Mouse (Mus musculus) intestine, postnatal 0 days (tissue): Measurements from ENCODE around the gene Ccnl2. TPM values are rescaled to one million over a fixed set of nuclear protein-coding genes. Genes with fewer than 3 reads are reported as not detected.

Source experiments
- ATAC-seq: fragments of 200-750 bp; cut with Nextera tagmentation; 2 replicates; pipeline ENCODE4 v1.8.0; 2017; ENCODE audit warnings: mild to moderate bottlenecking, moderate TSS enrichment, moderate library complexity
- H3K27ac ChIP-seq: fragments of 300-500 bp; sonication (generic); 2 replicates; pipeline ENCODE4 v1.5.1; 2014; ENCODE audit warnings: mild to moderate bottlenecking, low read depth, low read length, moderate library complexity
- H3K27me3 ChIP-seq: fragments of 300-500 bp; sonication (generic); replicated peaks from 2 replicates; pipeline ENCODE4 v1.6.1; 2014; ENCODE audit warnings: low read length, mixed read lengths; ENCODE audit not compliant: control insufficient read depth, insufficient read depth
- H3K36me3 ChIP-seq: fragments of 300-500 bp; sonication (generic); 2 replicates; pipeline ENCODE4 v1.6.1; 2014; ENCODE audit warnings: mild to moderate bottlenecking, moderate library complexity; ENCODE audit not compliant: control insufficient read depth, insufficient read depth
- H3K4me1 ChIP-seq: fragments of 300-500 bp; sonication (generic); replicated peaks from 2 replicates; pipeline ENCODE4 v1.6.1; 2014; ENCODE audit warnings: antibody characterized with exemption, low read length, mixed read lengths; ENCODE audit not compliant: control insufficient read depth, insufficient read depth
- H3K4me2 ChIP-seq: fragments of 300-500 bp; sonication (generic); replicated peaks from 2 replicates; pipeline ENCODE4 v1.6.1; 2014; ENCODE audit warnings: low read depth, mild to moderate bottlenecking, moderate library complexity
- H3K4me3 ChIP-seq: fragments of 300-500 bp; sonication (generic); 2 replicates; pipeline ENCODE4 v1.5.1; 2014; ENCODE audit warnings: low read depth, low read length
- H3K9ac ChIP-seq: fragments of 300-500 bp; sonication (generic); 2 replicates; pipeline ENCODE4 v1.6.1; 2014; ENCODE audit warnings: mild to moderate bottlenecking, low read depth, low read length
- H3K9me3 ChIP-seq: fragments of 300-500 bp; sonication (generic); 2 replicates; pipeline ENCODE4 v1.6.1; 2016; ENCODE audit warnings: mixed run types; ENCODE audit not compliant: control insufficient read depth
- CTCF ChIP-seq: sonication (generic); IDR thresholded peaks from 2 replicates; pipeline ENCODE4 v1.5.1; 2016; ENCODE audit warnings: low read depth, mild to moderate bottlenecking, control low read depth, antibody characterized with exemption, moderate library complexity
- WGBS: fragments of 180-500 bp; shearing (Covaris S2); extraction: QIAGEN DNeasy Blood & Tissue Kit; methylation state at CpG from one replicate; pipeline ENCODE4 v1.1.7; 2014; 5-methylcytosine and 5-hydroxymethylcytosine counted together
- polyA plus RNA-seq: library from polyadenylated mRNA; unstranded; fragments of >200 nt; fragmentation: Nextera tagmentation; extraction: Ambion mirVana; gene quantifications from 2 replicates; pipeline ENCODE4 v1.2.1, GENCODE M21; 2015

The Ccnl2 gene
- 54.7 and 65.1 TPM in 2 replicates for polyA plus RNA-seq

GRCm38 (mm10) chr4:155811929-155812664, at the start of gene Ccnl2:
TSS of gene Ccnl2 (plus strand) at chr4:155812489.
- Histone ChIP-seq H3K27me3 (no peaks in the 10 kb centered on the region), H3K27ac (peak within 1 kb of the TSS; percentile 94), H3K4me2 (peak within 1 kb of the TSS; percentile 72), H3K4me3 (peak within 1 kb of the TSS; percentile 100), H3K36me3 (peaks cover 58% of the 10 kb centered on the region), H3K4me1 (no peaks in the 10 kb centered on the region), H3K9ac (peak within 1 kb of the TSS; percentile 99), H3K9me3 (no peaks in the 10 kb centered on the region)
- no peak for TF ChIP-seq CTCF
- WGBS: under 1% methylated on average over 55 of the region's 60 CpGs
- peak; percentile 98 for ATAC-seq

- peak overlapping the region; percentile 68; the same call in 1 of the 2 replicates for H3K9ac ChIP-seq
- no peaks in the 10 kb centered on the region for H3K9me3 ChIP-seq
- no peaks in the 10 kb centered on the region for H3K27me3 ChIP-seq
- H3K4me1 ChIP-seq: 0 out of 2 replicates have a peak, but pooled peaks cover 6% of the 10 kb centered on the region
- 64% methylated on average over 5 of the region's 5 CpGs for WGBS
- H3K36me3 ChIP-seq: no peaks in the 10 kb centered on the region; the same call in 1 of the 2 replicates
- no peak for ATAC-seq
- peak overlapping the region; percentile 56; the same call in 1 of the 2 replicates for H3K4me3 ChIP-seq
- H3K4me2 ChIP-seq: peak overlapping the region; percentile 92; the same call in 1 of the 2 replicates
- H3K27ac ChIP-seq: no peak overlapping the region
- no peak for TF ChIP-seq CTCF
Observed at GRCm38 (mm10) chr4:155769496-155769879, 42.8 kb upstream of the Ccnl2 start.

DNA sequence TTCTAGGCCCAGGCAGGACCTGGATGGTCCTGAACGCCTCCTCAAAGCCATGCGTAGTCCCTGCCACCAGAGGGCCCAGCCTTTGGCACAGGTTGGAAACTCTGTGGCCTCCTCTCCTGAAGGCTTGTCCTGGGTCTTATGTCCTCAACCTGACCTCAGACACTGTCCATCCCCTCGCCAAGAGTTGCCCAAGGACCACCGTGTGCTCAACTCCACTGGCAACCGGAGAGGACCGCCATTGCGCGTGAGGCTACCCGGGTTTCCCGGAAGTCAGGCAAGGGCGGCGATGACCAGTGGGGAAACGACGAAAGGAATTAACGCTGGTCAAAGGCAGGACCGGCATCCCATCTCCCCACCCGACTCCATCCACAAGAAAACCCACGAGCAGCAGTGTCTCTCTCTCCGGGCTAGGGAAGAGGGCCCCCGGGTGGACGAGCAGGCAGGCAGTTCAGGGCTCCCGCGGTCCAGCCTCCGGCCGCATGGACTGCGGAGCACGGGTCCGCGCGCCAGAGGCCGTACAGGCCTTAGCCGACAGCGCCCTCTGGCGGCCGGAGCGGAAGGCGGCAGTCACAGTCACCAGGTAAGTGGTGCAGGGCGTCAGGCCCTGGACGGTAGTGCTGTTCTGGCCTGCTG, 42.3 kb upstream of the Ccnl2 start:
- no peaks in the 10 kb centered on the region for H3K27me3 ChIP-seq
- peak overlapping the region; percentile 68 for H3K9ac ChIP-seq
- peak overlapping the region; percentile 77; the same call in 1 of the 2 replicates for H3K27ac ChIP-seq
- H3K4me1 ChIP-seq: 0 out of 2 replicates have a peak, but pooled peaks cover 6% of the 10 kb centered on the region
- peak overlapping the region; percentile 56 for H3K4me3 ChIP-seq
- peak; percentile 99 for TF ChIP-seq CTCF
- peak; percentile 89 for ATAC-seq
- H3K9me3 ChIP-seq: no peaks in the 10 kb centered on the region
- peak overlapping the region; percentile 92 for H3K4me2 ChIP-seq
- under 1% methylated on average over 39 of the region's 39 CpGs for WGBS
- H3K36me3 ChIP-seq: no peaks in the 10 kb centered on the region; the same call in 1 of the 2 replicates

GRCm38 (mm10) chr4:155770626-155771025, 41.7 kb upstream of the Ccnl2 start:
- no peak; the same call in none of the 2 replicates for ATAC-seq
- Histone ChIP-seq H3K4me2 (peak overlapping the region; percentile 92), H3K9me3 (no peaks in the 10 kb centered on the region), H3K4me3 (peak overlapping the region; percentile 56), H3K36me3 (no peaks in the 10 kb centered on the region; the same call in 1 of the 2 replicates), H3K27ac (no peak overlapping the region), H3K27me3 (no peaks in the 10 kb centered on the region), H3K9ac (peak overlapping the region; percentile 68; the same call in 1 of the 2 replicates), H3K4me1 (0 out of 2 replicates have a peak, but pooled peaks cover 6% of the 10 kb centered on the region)
- no peak for TF ChIP-seq CTCF
- 47% methylated on average over 24 of the region's 24 CpGs for WGBS

DNA sequence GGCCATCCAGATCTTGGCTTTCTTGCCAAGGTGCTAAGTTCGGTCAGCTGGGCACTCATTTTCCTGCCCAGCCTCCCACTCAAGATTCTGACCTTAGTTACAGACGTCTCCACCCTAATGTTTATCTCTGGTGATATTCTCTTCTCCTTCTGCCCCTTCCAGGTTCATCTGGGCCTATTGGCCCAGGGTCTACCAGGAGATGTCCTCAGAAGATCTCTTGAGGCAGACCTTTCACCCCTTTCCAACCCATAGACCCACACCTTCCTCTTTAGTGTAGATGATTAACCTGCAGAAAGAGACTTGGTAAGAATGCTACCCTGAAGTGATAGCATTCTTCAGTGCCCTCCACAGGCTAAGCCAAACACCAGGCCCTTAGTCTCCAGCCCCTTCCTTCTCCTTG, 40.6 kb upstream of the Ccnl2 start:
- Histone ChIP-seq H3K4me1 (0 out of 2 replicates have a peak, but pooled peaks cover 6% of the 10 kb centered on the region), H3K27me3 (no peaks in the 10 kb centered on the region), H3K9ac (no peak overlapping the region), H3K9me3 (no peaks in the 10 kb centered on the region), H3K36me3 (no peaks in the 10 kb centered on the region; the same call in 1 of the 2 replicates), H3K27ac (no peak overlapping the region), H3K4me2 (no peak overlapping the region), H3K4me3 (no peak overlapping the region)
- ATAC-seq: no peak
- TF ChIP-seq CTCF: no peak
- 52% methylated on average over 2 of the region's 2 CpGs for WGBS

- Histone ChIP-seq H3K9me3 (no peaks in the 10 kb centered on the region), H3K27me3 (no peaks in the 10 kb centered on the region), H3K4me1 (peaks cover 11% of the 10 kb centered on the region; the same call in 1 of the 2 replicates), H3K27ac (no peak overlapping the region), H3K4me2 (no peak overlapping the region), H3K4me3 (no peak overlapping the region), H3K36me3 (no peaks in the 10 kb centered on the region; the same call in 1 of the 2 replicates), H3K9ac (no peak overlapping the region)
- ATAC-seq: no peak
- WGBS: 88% methylated on average over 13 of the region's 13 CpGs
- no peak for TF ChIP-seq CTCF
Observed at GRCm38 (mm10) chr4:155772786-155773185, 39.5 kb upstream of the Ccnl2 start.
